Mouse (Mus musculus) limb, embryonic 10.5 days (tissue): ENCODE data around the gene Ripk4. TPM values are rescaled to one million over a fixed set of nuclear protein-coding genes. Genes with fewer than 3 reads are reported as not detected.
A peak's percentile ranks its signal among the peaks of the same experiment; 100 is the strongest.

Experiments
- DNase-seq: peaks from one replicate; pipeline ENCODE4 v3.0.0-alpha.2; 2017; ENCODE audit warnings: low spot score
- H3K27ac ChIP-seq: fragments of 300-500 bp; sonication (generic); 2 replicates; pipeline ENCODE4 v1.5.1; 2016; ENCODE audit warnings: mild to moderate bottlenecking
- H3K27me3 ChIP-seq: fragments of 300-500 bp; sonication (generic); 2 replicates; pipeline ENCODE4 v1.6.1; 2016; ENCODE audit warnings: low read depth, mild to moderate bottlenecking; ENCODE audit not compliant: poor library complexity, severe bottlenecking
- H3K36me3 ChIP-seq: fragments of 300-500 bp; sonication (generic); 2 replicates; pipeline ENCODE4 v1.6.1; 2016; ENCODE audit warnings: mild to moderate bottlenecking, moderate library complexity
- H3K4me1 ChIP-seq: fragments of 300-500 bp; sonication (generic); 2 replicates; pipeline ENCODE4 v1.6.1; 2016
- H3K4me3 ChIP-seq: fragments of 300-500 bp; sonication (generic); 2 replicates; pipeline ENCODE4 v1.5.1; 2016; ENCODE audit warnings: mild to moderate bottlenecking, moderate library complexity
- H3K9me3 ChIP-seq: fragments of 300-500 bp; sonication (generic); replicated peaks from 2 replicates; pipeline ENCODE4 v1.6.1; 2016; ENCODE audit warnings: mild to moderate bottlenecking
- WGBS: fragments of 180-500 bp; shearing (Covaris S2); methylation state at CpG from one replicate; pipeline ENCODE4 v1.1.7; 2016; 5-methylcytosine and 5-hydroxymethylcytosine counted together
- polyA plus RNA-seq: library from polyadenylated mRNA; unstranded; fragments of >200 nt; fragmentation: Nextera tagmentation; extraction: Ambion mirVana; gene quantifications from 2 replicates; pipeline ENCODE4 v1.2.1, GENCODE M21; 2016

Ripk4 gene
- 4.9 and 5.3 TPM in 2 replicates for polyA plus RNA-seq

GRCm38 (mm10) chr16:97763061-97763989 lies at the start of gene Ripk4:
TSS of gene Ripk4 (minus strand) at chr16:97763787.
- WGBS, result under 1% methylated on average over 88 of the region's 88 CpGs

GRCm38 (mm10) chr16:97808881-97809280 lies 45.3 kb upstream of the Ripk4 start:
- H3K4me3 ChIP-seq, result no peak overlapping the region
- peaks cover 99% of the 10 kb centered on the region for H3K36me3 ChIP-seq
- no peaks in the 10 kb centered on the region for H3K4me1 ChIP-seq
- H3K27me3 ChIP-seq, result no peaks in the 10 kb centered on the region
- 97% methylated on average over 3 of the region's 3 CpGs for WGBS
- DNase-seq, result no peak
- no peak overlapping the region for H3K27ac ChIP-seq
- H3K9me3 ChIP-seq, result no peaks in the 10 kb centered on the region

More at GRCm38 (mm10) chr16:97763061-97763989, at the start of gene Ripk4:
- Histone ChIP-seq H3K27ac (no peak within 1 kb of the TSS), H3K4me1 (peaks cover 14% of the 10 kb centered on the region), H3K27me3 (peaks cover 84% of the 10 kb centered on the region), H3K36me3 (no peaks in the 10 kb centered on the region), H3K9me3 (no peaks in the 10 kb centered on the region), H3K4me3 (peak within 1 kb of the TSS; percentile 56)
- DNase-seq, result peak; percentile 72

- H3K9me3 ChIP-seq, result no peaks in the 10 kb centered on the region
- no peaks in the 10 kb centered on the region for H3K27me3 ChIP-seq
- H3K4me1 ChIP-seq, result no peaks in the 10 kb centered on the region
- DNase-seq, result no peak
- no peak overlapping the region for H3K27ac ChIP-seq
- H3K4me3 ChIP-seq, result no peak overlapping the region
- 92% methylated on average over 3 of the region's 3 CpGs for WGBS
- H3K36me3 ChIP-seq, result peaks cover 93% of the 10 kb centered on the region
Observed at GRCm38 (mm10) chr16:97805646-97806045, 42.1 kb upstream of the Ripk4 start.

- peak; percentile 57 for DNase-seq
- H3K36me3 ChIP-seq, result peaks cover 93% of the 10 kb centered on the region
- no peak overlapping the region for H3K4me3 ChIP-seq
- no peak overlapping the region for H3K27ac ChIP-seq
- H3K27me3 ChIP-seq, result no peaks in the 10 kb centered on the region
- H3K4me1 ChIP-seq, result no peaks in the 10 kb centered on the region
- 83% methylated on average over 7 of the region's 7 CpGs for WGBS
- H3K9me3 ChIP-seq, result no peaks in the 10 kb centered on the region
Observed at GRCm38 (mm10) chr16:97804680-97805547, 41.3 kb upstream of the Ripk4 start.

GRCm38 (mm10) chr16:97797950-97798869 lies 34.6 kb upstream of the Ripk4 start:
- H3K4me1 ChIP-seq, result no peaks in the 10 kb centered on the region
- H3K4me3 ChIP-seq, result no peak overlapping the region
- H3K9me3 ChIP-seq, result no peaks in the 10 kb centered on the region
- H3K27me3 ChIP-seq, result no peaks in the 10 kb centered on the region
- no peak overlapping the region for H3K27ac ChIP-seq
- WGBS, result 95% methylated on average over 7 of the region's 7 CpGs
- H3K36me3 ChIP-seq, result peaks cover 93% of the 10 kb centered on the region
- no peak for DNase-seq

- no peak overlapping the region for H3K4me3 ChIP-seq
- DNase-seq, result no peak
- peaks cover 94% of the 10 kb centered on the region for H3K36me3 ChIP-seq
- no peaks in the 10 kb centered on the region for H3K27me3 ChIP-seq
- 98% methylated on average over 3 of the region's 3 CpGs for WGBS
- no peaks in the 10 kb centered on the region for H3K9me3 ChIP-seq
- H3K27ac ChIP-seq, result no peak overlapping the region
- no peaks in the 10 kb centered on the region for H3K4me1 ChIP-seq
Observed at GRCm38 (mm10) chr16:97797212-97797611, 33.6 kb upstream of the Ripk4 start.

- H3K36me3 ChIP-seq, result peaks cover 69% of the 10 kb centered on the region
- H3K27ac ChIP-seq, result no peak overlapping the region
- 92% methylated on average over 6 of the region's 6 CpGs for WGBS
- no peak for DNase-seq
- no peak overlapping the region for H3K4me3 ChIP-seq
- no peaks in the 10 kb centered on the region for H3K27me3 ChIP-seq
- H3K9me3 ChIP-seq, result no peaks in the 10 kb centered on the region
- no peaks in the 10 kb centered on the region for H3K4me1 ChIP-seq
Observed at GRCm38 (mm10) chr16:97794256-97794655, 30.7 kb upstream of the Ripk4 start.

- Histone ChIP-seq H3K4me3 (no peak overlapping the region), H3K27ac (no peak overlapping the region), H3K9me3 (no peaks in the 10 kb centered on the region), H3K27me3 (no peaks in the 10 kb centered on the region), H3K36me3 (no peaks in the 10 kb centered on the region), H3K4me1 (0 out of 2 replicates have a peak, but pooled peaks cover 4% of the 10 kb centered on the region)
- 93% methylated on average over 5 of the region's 5 CpGs for WGBS
- DNase-seq, result no peak
Observed at GRCm38 (mm10) chr16:97783057-97783456, 19.5 kb upstream of the Ripk4 start.

- Histone ChIP-seq H3K4me1 (0 out of 2 replicates have a peak, but pooled peaks cover 4% of the 10 kb centered on the region), H3K9me3 (no peaks in the 10 kb centered on the region), H3K27me3 (no peaks in the 10 kb centered on the region), H3K4me3 (peak overlapping the region; percentile 25; the same call in 1 of the 2 replicates), H3K27ac (no peak overlapping the region), H3K36me3 (no peaks in the 10 kb centered on the region)
- WGBS, result 40% methylated on average over 15 of the region's 15 CpGs
- peak; percentile 84 for DNase-seq
Observed at GRCm38 (mm10) chr16:97778353-97779025, 14.9 kb upstream of the Ripk4 start.

- H3K27me3 ChIP-seq, result peaks cover 57% of the 10 kb centered on the region
- H3K36me3 ChIP-seq, result no peaks in the 10 kb centered on the region
- DNase-seq, result no peak
- H3K27ac ChIP-seq, result no peak overlapping the region
- no peaks in the 10 kb centered on the region for H3K9me3 ChIP-seq
- WGBS, result 27% methylated on average over 3 of the region's 3 CpGs
- H3K4me1 ChIP-seq, result peaks cover 12% of the 10 kb centered on the region
- no peak overlapping the region for H3K4me3 ChIP-seq
Observed at GRCm38 (mm10) chr16:97766501-97766900, 2.9 kb upstream of the Ripk4 start.

GRCm38 (mm10) chr16:97764626-97765025 lies 1.0 kb upstream of the Ripk4 start:
- Histone ChIP-seq H3K4me3 (no peak overlapping the region), H3K4me1 (peaks cover 14% of the 10 kb centered on the region), H3K9me3 (no peaks in the 10 kb centered on the region), H3K27ac (no peak overlapping the region), H3K36me3 (no peaks in the 10 kb centered on the region), H3K27me3 (peaks cover 76% of the 10 kb centered on the region)
- WGBS, result 43% methylated on average over 2 of the region's 2 CpGs
- DNase-seq, result no peak

GRCm38 (mm10) chr16:97763990-97764340 lies 378 bp upstream of the Ripk4 start:
- Histone ChIP-seq H3K27me3 (peaks cover 82% of the 10 kb centered on the region), H3K9me3 (no peaks in the 10 kb centered on the region), H3K4me1 (peaks cover 14% of the 10 kb centered on the region), H3K4me3 (peak overlapping the region; percentile 56), H3K36me3 (no peaks in the 10 kb centered on the region), H3K27ac (no peak overlapping the region)
- no peak for DNase-seq
- WGBS, result 8% methylated on average over 13 of the region's 13 CpGs
